Mouse (Mus musculus): ENCODE results near the gene Slc35b1.

Gene Slc35b1

GRCm38 (mm10) chr11:95365596-95365995 is 18.9 kb upstream of the Slc35b1 start:
- DNase-seq (ENCODE audit: low spot score in 2 of 2), result peak; percentile 57 to 59

DNA sequence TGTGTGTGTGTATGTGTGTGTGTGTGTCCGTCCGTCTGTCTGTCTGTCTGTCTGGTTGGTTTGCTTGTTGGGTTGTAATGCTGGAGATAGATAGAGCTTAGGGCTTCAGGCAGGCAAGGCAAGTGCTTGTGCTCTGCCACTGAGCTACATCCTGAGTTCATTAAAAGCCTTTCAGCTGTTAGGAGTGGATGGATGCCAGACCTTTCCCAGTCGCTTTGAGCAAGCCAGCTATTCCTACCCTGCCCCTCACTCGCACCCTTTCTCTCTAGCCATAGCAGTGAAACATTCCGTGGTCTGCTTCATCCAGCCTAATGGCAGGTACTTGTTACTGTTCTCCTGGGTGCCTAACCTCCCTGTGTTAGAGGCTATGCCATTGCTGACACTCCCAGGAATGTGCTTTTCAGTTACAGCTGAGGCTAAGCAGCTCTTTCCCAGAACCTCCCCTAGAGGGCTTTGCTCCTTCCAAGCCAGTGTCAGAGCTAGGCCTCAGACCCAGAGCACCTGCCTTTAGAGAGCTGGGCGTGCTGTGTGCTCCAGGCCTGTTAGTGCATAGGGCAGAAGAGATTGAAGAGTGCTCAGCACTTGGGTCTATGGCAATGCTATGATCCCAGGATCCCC is 18.1 kb upstream of the Slc35b1 start:
- DNase-seq (ENCODE audit: low spot score in 2 of 2), result no peak

DNA sequence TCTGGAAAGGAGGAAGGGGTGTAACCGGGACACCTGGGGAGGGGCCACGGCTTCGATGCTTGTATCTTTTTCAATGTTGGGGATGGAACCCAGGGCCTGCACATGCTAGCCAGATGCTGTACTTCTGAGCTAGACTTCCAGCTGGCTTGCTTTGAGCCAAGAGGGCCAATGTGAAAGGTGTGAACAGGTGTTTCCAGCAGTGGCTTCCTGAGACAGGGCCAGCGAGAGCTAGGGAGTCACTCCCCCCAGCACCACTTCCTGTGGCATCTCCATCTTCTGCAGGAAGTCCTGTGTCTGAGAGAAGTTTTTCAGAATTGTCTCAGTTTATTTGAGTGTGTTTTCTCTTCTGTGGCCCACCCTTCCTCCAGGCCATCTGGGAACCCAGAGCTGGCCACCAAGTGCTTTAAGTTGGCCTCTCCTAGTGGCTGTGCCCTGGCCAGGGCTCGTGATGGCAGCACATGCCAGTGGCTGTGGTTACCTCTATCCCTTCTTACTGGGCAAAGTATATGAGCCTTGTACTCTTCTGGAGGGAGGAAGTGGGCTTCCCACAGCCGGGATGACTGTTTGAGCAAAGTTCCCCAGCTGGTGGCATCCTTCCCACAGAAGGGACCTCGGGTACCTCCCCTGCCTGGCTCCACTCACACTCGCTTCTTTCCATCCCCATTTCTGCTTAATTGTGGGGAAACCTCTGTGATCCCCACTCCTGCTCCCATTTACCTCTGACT is 17.3 kb upstream of the Slc35b1 start:
- DNase-seq (ENCODE audit: low spot score in 2 of 2), result no peak

DNA sequence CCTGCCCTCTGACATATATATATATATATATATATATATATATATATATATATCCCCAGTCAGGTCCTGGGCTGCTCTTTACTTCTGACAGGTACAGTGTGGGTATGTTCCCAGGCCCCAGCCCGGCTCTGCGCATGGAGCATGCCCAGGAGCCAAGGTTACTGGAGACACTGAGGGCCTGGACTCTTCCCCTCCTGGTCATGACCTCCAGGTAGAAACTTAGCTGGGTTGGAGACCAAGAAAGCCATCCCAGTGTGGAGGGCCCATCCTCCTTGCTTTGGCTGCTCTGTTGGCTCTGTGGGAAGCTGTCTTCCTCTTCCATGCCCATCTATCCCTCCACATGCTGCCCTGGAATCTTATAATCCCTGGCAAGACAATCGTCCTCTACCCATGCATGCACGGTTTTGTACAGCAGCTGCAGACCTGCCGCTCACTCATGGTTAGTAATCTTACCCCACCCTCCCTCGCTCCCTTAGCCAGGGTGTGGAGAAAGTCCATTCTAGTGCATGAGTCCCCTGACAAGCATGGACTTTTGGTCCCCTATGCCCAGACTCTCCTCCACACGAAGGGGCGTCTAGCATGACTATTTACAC is 16.2 kb upstream of the Slc35b1 start:
- DNase-seq (ENCODE audit: low spot score in 2 of 2), result no peak

DNA sequence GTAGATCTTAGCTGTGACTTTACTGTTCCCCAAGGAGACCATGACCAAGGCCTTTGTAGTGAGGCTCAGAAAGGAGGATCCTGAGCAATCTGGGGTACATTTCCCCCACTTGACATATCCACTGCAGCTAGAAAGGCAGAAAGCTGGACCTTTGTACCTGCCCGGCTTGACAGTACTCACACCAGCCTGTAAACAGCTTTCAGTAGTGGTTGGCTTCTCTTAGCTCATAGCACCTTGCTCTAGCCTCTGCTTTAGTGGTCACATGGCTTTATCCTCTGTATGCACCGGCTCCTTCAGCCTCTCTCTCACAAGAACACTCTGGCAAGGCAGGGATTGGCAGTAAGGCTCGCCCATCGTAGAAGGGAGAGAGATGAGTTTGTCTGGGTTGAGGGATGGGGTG is 15.6 kb upstream of the Slc35b1 start:
- no peak for DNase-seq (ENCODE audit: low spot score in 2 of 2)

DNA sequence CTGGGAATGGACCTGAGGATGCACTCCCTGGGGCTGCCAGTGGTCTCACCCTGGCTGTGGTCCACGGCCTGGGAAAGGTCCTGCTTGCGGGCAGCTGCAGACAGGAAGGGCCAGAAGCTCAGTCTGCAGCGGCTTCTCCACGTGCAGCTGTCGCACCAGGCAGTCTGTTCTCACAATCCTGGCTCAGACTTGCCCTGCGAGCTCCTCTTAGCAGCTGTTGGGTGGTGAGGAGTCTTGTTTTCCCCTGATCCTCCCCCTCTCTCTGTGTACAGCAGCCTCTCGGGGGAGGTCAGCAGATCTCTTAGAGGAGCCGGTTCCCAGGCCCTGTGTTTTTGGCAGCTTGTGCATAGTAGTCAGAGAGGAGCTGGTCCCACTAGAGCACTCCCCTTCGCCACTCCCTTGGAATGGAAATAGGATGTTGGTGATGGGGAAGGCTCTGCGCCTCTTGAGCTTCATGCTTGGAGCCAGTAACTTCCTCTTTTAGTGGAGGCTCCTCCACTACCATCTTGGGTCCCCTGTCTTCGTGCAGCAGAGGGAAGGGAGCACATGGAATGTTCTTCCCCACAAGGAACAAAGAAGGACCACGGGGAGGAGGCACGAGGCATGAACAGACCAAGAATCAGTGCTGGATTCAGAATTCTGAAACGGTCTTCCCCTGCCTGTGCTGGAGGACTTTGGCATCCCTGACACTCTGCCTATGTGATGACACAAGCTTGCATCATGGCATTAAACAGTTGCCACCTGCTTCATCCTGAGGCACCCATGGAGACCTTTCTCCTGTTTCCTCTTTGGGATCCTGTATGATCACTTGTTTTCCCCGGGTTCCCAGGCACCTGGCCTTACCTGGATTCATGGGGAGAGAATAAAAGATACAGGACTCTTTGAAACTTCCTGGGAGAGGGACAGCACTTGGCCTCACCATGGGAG is 14.3 kb upstream of the Slc35b1 start:
- DNase-seq (ENCODE audit: low spot score in 2 of 2), result peak in 1 of 2 experiments; percentile 45

- DNase-seq (ENCODE audit: low spot score in 2 of 2), result no peak
Observed at GRCm38 (mm10) chr11:95371182-95371581, 13.3 kb upstream of the Slc35b1 start.

GRCm38 (mm10) chr11:95378926-95379325 is 5.6 kb upstream of the Slc35b1 start:
- DNase-seq (ENCODE audit: low spot score in 2 of 2), result no peak

- DNase-seq (ENCODE audit: low spot score in 2 of 2), result no peak
Observed at GRCm38 (mm10) chr11:95379552-95379951, 4.9 kb upstream of the Slc35b1 start.

DNA sequence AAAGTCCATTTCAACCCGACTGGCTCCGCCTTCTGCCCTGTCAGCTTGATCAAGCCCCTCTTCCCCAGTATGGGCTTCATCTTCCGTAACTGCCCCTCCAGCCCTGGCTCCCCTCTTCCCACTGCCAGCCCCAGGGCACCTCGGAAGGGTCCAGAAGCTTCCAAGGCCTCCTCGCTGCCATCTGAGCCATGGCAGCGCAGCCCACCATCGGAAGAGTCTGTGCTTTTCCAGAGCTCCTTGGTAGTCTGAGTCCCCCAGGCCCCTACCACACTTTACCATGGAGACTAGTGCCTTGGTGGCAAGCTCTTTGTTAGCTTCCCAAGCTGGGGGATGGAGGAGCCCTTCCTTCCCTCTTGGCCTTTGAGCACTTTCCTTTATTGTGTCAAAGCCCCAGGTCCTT is 3.8 kb upstream of the Slc35b1 start:
- no peak for DNase-seq (ENCODE audit: low spot score in 2 of 2)

DNA sequence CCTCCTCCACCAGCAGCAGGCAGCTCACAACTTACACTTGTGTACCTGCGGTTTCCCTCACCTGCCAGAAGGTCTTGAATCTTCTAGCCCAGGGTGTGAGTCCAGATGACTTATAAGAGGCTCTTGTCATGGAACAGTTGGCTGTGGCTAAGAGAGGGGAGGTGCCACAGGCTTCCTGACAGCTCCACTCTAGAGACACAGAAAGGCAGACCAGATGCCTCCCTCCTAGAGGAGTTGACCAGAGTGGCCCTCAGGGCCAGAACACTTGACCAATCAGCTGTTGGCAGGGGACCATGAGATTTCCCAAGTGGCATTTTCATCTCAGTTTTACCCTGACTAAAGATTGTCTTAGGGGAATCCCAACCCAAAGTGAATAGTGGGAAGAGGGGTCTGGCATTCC is 3.3 kb upstream of the Slc35b1 start:
- no peak for DNase-seq (ENCODE audit: low spot score in 2 of 2)

GRCm38 (mm10) chr11:95383331-95383986 is 1.0 kb upstream of the Slc35b1 start:
- no peak for DNase-seq (ENCODE audit: low spot score in 2 of 2)

- no peak for DNase-seq (ENCODE audit: low spot score in 2 of 2)
Observed at GRCm38 (mm10) chr11:95384004-95384318, 531 bp upstream of the Slc35b1 start.

DNA sequence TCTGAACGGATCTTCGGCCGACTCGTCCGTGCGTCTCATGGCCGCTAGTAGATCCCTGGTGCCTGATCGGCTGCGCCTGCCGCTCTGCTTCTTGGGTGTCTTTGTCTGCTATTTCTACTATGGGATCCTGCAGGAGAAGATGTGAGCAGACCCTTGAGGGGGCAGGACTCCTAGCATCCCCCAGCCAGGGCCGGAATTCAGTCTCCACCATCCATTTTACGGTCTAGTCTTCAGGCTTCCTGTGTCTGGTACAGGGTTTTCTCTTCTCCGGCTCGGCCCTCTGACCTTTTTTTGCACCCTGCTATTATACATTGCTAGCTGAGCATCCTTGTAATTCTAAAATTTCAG is 455 bp downstream of the Slc35b1 start:
- DNase-seq (ENCODE audit: low spot score in 2 of 2), result no peak

DNA sequence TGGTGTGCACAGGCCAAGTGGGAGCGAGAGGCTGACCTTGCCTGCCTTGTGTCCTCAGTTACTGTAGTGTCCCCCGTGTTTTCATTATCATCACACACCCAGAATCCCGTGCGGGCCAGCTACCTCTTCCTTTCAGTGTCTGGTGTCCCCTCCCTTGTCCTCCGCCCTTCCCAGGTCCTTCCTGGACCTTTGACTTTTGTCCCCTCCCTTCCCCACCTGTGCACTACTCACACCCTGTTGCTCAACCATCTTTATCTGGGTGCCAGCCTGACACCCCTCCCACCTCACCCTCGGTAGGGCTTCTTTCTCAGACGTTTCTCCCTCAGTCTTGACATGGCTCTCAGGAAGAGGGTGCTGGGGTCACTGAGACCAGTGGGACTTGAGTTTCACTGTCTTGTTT is 2.9 kb downstream of the Slc35b1 start:
- DNase-seq (ENCODE audit: low spot score in 2 of 2), result no peak

DNA sequence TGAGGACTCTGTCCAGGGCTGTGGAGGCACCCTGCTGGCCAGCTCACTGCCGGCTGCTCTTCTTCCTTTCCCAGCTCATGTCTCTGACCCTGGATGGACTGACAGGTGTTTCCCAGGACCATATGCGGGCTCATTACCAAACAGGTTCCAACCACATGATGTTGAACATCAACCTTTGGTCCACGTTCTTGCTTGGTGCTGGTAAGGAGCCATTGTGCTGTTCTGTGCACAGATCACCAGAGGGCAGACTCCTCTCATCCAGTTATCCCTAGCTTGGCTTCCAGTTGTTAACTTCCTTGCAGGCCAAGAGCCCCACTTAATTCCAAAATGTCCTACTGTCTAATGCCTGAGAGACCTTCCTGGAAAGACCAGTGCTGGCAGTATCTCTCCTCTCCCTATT is 4.5 kb downstream of the Slc35b1 start:
- no peak for DNase-seq (ENCODE audit: low spot score in 2 of 2)

DNA sequence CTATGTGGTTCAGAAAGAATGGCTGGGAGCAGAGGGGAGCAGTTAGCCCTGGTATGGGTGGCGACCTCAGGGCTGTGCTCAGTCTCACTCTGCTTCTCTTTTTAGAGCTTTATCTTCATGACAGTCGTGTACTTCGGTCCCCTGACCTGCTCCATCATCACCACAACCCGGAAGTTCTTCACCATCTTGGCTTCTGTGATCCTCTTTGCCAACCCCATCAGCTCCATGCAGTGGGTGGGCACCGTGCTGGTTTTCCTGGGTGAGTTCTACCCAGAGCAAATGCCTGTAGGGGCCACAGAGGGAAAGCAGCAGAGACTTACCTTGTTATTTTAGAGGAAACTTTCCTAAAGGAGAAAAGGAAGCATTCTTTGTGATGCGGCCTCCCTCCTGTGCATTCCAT is 5.9 kb downstream of the Slc35b1 start:
- no peak for DNase-seq (ENCODE audit: low spot score in 2 of 2)

- no peak for DNase-seq (ENCODE audit: low spot score in 2 of 2)
Observed at GRCm38 (mm10) chr11:95391201-95391600, 6.7 kb downstream of the Slc35b1 start.

DNA sequence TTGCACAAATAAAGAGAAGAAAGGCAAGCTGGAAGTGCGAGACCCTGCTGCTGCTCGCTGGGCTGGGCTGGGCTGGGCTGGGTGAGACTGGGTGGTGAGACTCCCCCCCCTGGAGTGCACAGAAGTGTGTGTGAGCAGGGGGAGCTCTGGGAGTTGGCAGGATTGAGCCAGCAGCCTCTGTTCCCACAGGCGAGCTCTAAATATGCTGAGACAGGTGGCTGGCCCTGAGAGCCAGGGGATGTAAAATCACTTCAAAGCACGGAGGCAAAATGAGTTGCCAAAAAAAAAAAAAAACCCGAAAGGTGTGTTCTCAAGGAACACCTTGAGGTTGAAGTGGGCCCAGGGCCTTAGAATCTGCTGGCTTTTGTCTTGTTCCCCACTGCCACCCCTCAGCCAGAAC is 7.3 kb downstream of the Slc35b1 start:
- no peak for DNase-seq (ENCODE audit: low spot score in 2 of 2)

DNA sequence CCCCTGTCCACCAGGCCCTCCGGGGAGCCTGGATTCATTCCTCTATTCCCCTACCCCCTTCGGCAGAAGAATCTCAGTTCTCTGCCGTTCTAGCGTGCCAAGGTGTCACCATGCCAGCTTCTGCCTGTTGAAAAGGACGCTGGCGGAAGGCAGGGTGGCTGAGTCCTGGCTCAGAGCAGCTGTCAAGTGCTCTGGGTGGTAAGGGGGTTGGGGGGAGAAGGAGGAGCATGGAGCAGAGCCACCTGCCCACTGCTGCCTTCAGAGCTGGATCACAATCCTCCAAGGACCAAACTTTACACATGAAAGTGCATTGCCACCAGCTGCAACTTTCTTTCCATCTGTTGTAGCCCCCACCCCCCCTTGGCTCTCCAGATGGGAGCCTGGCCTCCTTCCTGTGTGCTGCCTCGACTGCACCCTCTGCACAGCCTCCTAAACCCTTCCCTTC is 7.8 kb downstream of the Slc35b1 start:
- peak; percentile 53 to 78 for DNase-seq (ENCODE audit: low spot score in 2 of 2)

DNA sequence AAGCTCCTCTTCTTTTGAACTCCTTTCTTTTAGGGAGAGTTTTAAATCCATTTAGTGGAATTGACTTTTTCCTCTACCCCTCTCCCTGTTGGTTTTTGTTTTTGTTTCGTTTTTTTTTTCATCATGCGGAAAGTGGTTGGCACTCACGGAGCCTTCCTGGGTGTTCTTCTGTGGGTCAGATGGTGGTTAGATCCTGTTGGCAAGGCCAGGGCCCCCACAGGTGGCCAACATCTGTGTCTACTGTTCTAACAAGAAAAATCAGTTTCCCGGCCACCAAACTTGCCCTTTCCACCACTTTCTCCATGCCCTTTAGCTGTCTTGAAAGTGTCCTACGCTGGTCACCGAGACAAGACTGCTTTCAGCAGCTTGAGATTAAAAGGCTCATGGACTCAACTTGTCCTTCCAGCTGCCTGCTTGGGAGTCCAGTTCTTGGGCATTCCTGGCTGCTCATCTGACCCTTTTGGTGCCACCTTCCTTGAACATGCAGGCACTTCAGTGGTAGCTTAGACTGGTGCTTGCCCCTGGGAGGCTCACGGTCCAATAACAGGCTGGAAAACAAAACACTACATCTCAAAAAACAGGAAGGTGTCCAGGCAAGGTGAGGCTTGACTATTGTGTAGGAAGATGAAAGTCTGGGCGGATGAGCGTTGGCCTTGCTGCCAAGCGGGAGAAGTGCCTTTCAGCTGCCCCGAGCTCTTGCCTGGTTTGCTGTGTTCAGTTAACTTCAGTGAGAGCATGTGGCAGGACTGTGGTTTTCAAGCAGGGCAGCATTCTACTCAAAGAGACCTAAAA is 8.4 kb downstream of the Slc35b1 start:
- DNase-seq (ENCODE audit: low spot score in 2 of 2), result no peak

Measured in frontal cortex, postnatal 10 days (tissue).